In genomic region chr17:27361362-27361761, GRCm38 (mm10) we compare ENCODE assay signal across 9 mouse cellular contexts.
DNase-seq lines count a peak whose midpoint lies in the region; ATAC-seq lines count a peak whose summit lies in the region.
"Had no signal": no experiment of that assay in that cellular context is flagged by ENCODE, and none has a peak within 500 bp of the region (broad histone marks: within the 10 kb centered on the region; RNA-seq: fewer than 3 reads in every experiment).

No protein-coding gene starts in this region.

- no peak for DNase-seq in hindbrain, embryonic 11.5 days (ENCODE audit: low spot score)
- peak; percentile 20 for DNase-seq in 3T3-L1 (ENCODE audit: low read depth, low spot score)
- peak; percentile 45 for DNase-seq in ES-CJ7 (ENCODE audit: low read depth, low spot score)
- peak; percentile 45 for DNase-seq in hindbrain, embryonic 14.5 days (ENCODE audit: low spot score)
- DNase-seq in retina, postnatal 7 days (ENCODE audit: low read depth, low spot score), result peak; percentile 49
- DNase-seq in cerebellum, adult 9-11 months, result no peak
- DNase-seq in ovary, postnatal 36 days (ENCODE audit: low spot score), result no peak

- 76% methylated on average over 2 of the region's 2 CpGs for WGBS in hindbrain, embryonic 13.5 days
- 77% methylated on average over 2 of the region's 2 CpGs for WGBS in hindbrain, embryonic 11.5 days
- WGBS in hindbrain, embryonic 14.5 days, result 64% methylated on average over 2 of the region's 2 CpGs

- no peaks in the 10 kb centered on the region for H3K9me3 ChIP-seq in hindbrain, embryonic 13.5 days
- no peaks in the 10 kb centered on the region for H3K9me3 ChIP-seq in hindbrain, embryonic 11.5 days (ENCODE audit: control insufficient read depth, low read length)
- no peaks in the 10 kb centered on the region for H3K9me3 ChIP-seq in hindbrain, embryonic 14.5 days (ENCODE audit: control insufficient read depth, low read length)

- ATAC-seq in hindbrain, embryonic 13.5 days (ENCODE audit: low FRiP score), result peak; percentile 63; the same call in 1 of the 2 replicates
- no peak for ATAC-seq in hindbrain, embryonic 11.5 days (ENCODE audit: low FRiP score)
- 0 out of 2 replicates have a peak, but pooled peaks have one; percentile 40 for ATAC-seq in hindbrain, embryonic 14.5 days (ENCODE audit: low FRiP score)

- H3K4me3 ChIP-seq in hindbrain, embryonic 13.5 days, result no peak overlapping the region
- no peak overlapping the region for H3K4me3 ChIP-seq in hindbrain, embryonic 11.5 days (ENCODE audit: low read depth, low read length)
- no peak overlapping the region for H3K4me3 ChIP-seq in hindbrain, embryonic 14.5 days (replicated peaks; ENCODE audit: low read length)
- H3K4me3 ChIP-seq: myocyte had no signal

- H3K4me1 ChIP-seq in hindbrain, embryonic 13.5 days (replicated peaks), result peaks cover 17% of the 10 kb centered on the region
- no peaks in the 10 kb centered on the region for H3K4me1 ChIP-seq in hindbrain, embryonic 11.5 days (replicated peaks; ENCODE audit: control insufficient read depth, insufficient read depth, low read length)
- no peaks in the 10 kb centered on the region for H3K4me1 ChIP-seq in hindbrain, embryonic 14.5 days (replicated peaks; ENCODE audit: control insufficient read depth, insufficient read depth, low read length)

- H3K4me2 ChIP-seq in hindbrain, embryonic 13.5 days, result no peak overlapping the region
- no peak overlapping the region for H3K4me2 ChIP-seq in hindbrain, embryonic 11.5 days (replicated peaks; ENCODE audit: low read depth, low read length)
- no peak overlapping the region for H3K4me2 ChIP-seq in hindbrain, embryonic 14.5 days (replicated peaks)

- H3K27me3 ChIP-seq in hindbrain, embryonic 13.5 days, result 0 out of 2 replicates have a peak, but pooled peaks cover 3% of the 10 kb centered on the region
- H3K27me3 ChIP-seq in hindbrain, embryonic 11.5 days (ENCODE audit: control insufficient read depth, insufficient read depth, low read length), result no peaks in the 10 kb centered on the region
- no peaks in the 10 kb centered on the region for H3K27me3 ChIP-seq in hindbrain, embryonic 14.5 days (ENCODE audit: control insufficient read depth, insufficient read depth, low read length)

- no peak overlapping the region for H3K9ac ChIP-seq in hindbrain, embryonic 13.5 days
- no peak overlapping the region for H3K9ac ChIP-seq in hindbrain, embryonic 11.5 days (ENCODE audit: low read depth, low read length)
- H3K9ac ChIP-seq in hindbrain, embryonic 14.5 days, result no peak overlapping the region

- H3K36me3 ChIP-seq in hindbrain, embryonic 13.5 days, result no peaks in the 10 kb centered on the region
- H3K36me3 ChIP-seq in hindbrain, embryonic 11.5 days (ENCODE audit: control insufficient read depth, insufficient read depth, low read length), result no peaks in the 10 kb centered on the region
- H3K36me3 ChIP-seq in hindbrain, embryonic 14.5 days (replicated peaks; ENCODE audit: control insufficient read depth, insufficient read depth), result no peaks in the 10 kb centered on the region

- H3K27ac ChIP-seq in hindbrain, embryonic 13.5 days, result no peak overlapping the region
- no peak overlapping the region for H3K27ac ChIP-seq in hindbrain, embryonic 11.5 days (ENCODE audit: low read depth, low read length)
- no peak overlapping the region for H3K27ac ChIP-seq in hindbrain, embryonic 14.5 days

Comparison
In these comparisons a context has a peak if more than half of its experiments do, and no peak if none do; other contexts are left out.
1. DNase-seq: peak in 3T3-L1 (single experiment), ES-CJ7 (single experiment), hindbrain, embryonic 14.5 days (single experiment) and retina, postnatal 7 days (single experiment); none in hindbrain, embryonic 11.5 days (single experiment), cerebellum, adult 9-11 months (single experiment) and ovary, postnatal 36 days (single experiment).